Mouse (Mus musculus) kidney, embryonic 16.5 days (tissue): ENCODE measurements at regions not wholly inside any gene's neighbourhood (a gene's known extent, or its start where the extent isn't known, plus 50 kb on each side); places are given as distances from the start of the nearest gene placed in this dataset.
A peak's percentile ranks its signal among the peaks of the same experiment; 100 is the strongest.
"Not testable (repeated sequence)": the region's sequence is repeated elsewhere in the genome, so short reads cannot be mapped to it uniquely, and the experiment has no call there.

Source experiments
- ATAC-seq: fragments of 200-750 bp; cut with Nextera tagmentation; 2 replicates; pipeline ENCODE4 v1.8.0; 2017; ENCODE audit warnings: moderate TSS enrichment; ENCODE audit not compliant: low FRiP score, low TSS enrichment
- H3K27ac ChIP-seq: fragments of 300-500 bp; sonication (generic); 2 replicates; pipeline ENCODE4 v1.5.1; 2014; ENCODE audit warnings: low read length
- H3K27me3 ChIP-seq: fragments of 300-500 bp; sonication (generic); 2 replicates; pipeline ENCODE4 v1.6.1; 2014; ENCODE audit warnings: low read length, control low read depth, mixed read lengths; ENCODE audit not compliant: insufficient read depth
- H3K36me3 ChIP-seq: fragments of 300-500 bp; sonication (generic); 2 replicates; pipeline ENCODE4 v1.6.1; 2014; ENCODE audit warnings: low read length, control low read depth, mixed read lengths; ENCODE audit not compliant: insufficient read depth
- H3K4me1 ChIP-seq: fragments of 300-500 bp; sonication (generic); 2 replicates; pipeline ENCODE4 v1.6.1; 2014; ENCODE audit warnings: low read length, control low read depth, mixed read lengths; ENCODE audit not compliant: insufficient read depth
- H3K4me2 ChIP-seq: fragments of 300-500 bp; sonication (generic); replicated peaks from 2 replicates; pipeline ENCODE4 v1.6.1; 2014; ENCODE audit warnings: low read depth, low read length
- H3K4me3 ChIP-seq: fragments of 300-500 bp; sonication (generic); 2 replicates; pipeline ENCODE4 v1.5.1; 2014; ENCODE audit warnings: mild to moderate bottlenecking, low read length
- H3K9ac ChIP-seq: fragments of 300-500 bp; sonication (generic); replicated peaks from 2 replicates; pipeline ENCODE4 v1.6.1; 2014; ENCODE audit warnings: low read length
- H3K9me3 ChIP-seq: fragments of 300-500 bp; sonication (generic); 2 replicates; pipeline ENCODE4 v1.6.1; 2016; ENCODE audit warnings: low read length, control low read depth
- WGBS: fragments of 180-500 bp; shearing (Covaris S2); extraction: QIAGEN DNeasy Blood & Tissue Kit; methylation state at CpG from one replicate; pipeline ENCODE4 v1.1.7; 2014; 5-methylcytosine and 5-hydroxymethylcytosine counted together

DNA sequence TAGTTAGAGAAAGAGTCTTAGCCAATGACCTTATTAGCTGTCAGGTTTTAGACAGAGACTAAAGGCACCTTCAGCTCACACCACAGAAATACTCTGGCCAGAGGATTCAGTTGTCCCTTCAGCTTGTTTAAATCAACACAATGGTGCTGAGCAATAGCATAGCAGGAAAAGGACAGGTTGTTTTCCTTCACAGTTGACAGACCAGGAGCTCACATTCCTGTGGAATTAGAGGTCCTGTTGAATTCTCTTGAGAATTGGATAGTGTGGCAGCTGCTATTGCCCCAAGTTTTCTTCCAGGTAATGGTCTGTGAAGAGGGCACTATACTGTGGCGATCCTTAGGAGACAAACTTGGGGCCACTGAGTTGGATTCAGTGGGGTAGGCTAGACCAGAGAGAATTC is 57.2 kb upstream of the Pglyrp3 start:
- no peak overlapping the region for H3K27ac ChIP-seq
- H3K4me1 ChIP-seq: no peaks in the 10 kb centered on the region
- H3K9me3 ChIP-seq: 0 out of 2 replicates have a peak, but pooled peaks cover 3% of the 10 kb centered on the region
- no peak overlapping the region for H3K4me2 ChIP-seq
- ATAC-seq: peak; percentile 70
- H3K9ac ChIP-seq: no peak overlapping the region
- no peaks in the 10 kb centered on the region for H3K27me3 ChIP-seq
- H3K4me3 ChIP-seq: no peak overlapping the region
- WGBS: 45% methylated on average over 1 of the region's 1 CpGs
- H3K36me3 ChIP-seq: no peaks in the 10 kb centered on the region

DNA sequence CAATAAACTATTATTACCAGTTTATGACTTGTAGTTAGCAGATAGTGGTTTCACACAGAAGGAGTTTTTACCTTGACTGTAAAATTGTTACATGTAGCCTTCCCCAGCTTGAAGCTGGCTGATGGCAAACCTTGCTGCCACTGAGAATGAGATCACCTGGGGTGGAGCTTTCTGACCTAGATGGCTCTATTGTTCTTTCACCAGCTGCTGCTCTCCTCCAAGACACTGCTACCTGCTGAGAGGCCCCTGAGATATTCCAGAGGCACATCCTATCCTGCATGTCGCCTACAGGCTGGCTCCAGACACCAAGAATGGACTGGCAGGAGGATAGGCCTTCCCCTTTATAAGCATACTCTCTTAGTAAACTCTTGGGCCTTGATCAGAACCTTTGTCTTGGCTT is 55.8 kb upstream of the Pglyrp3 start:
- no peak for ATAC-seq
- H3K4me1 ChIP-seq: no peaks in the 10 kb centered on the region
- 0 out of 2 replicates have a peak, but pooled peaks cover 3% of the 10 kb centered on the region for H3K9me3 ChIP-seq
- H3K27me3 ChIP-seq: no peaks in the 10 kb centered on the region
- 72% methylated on average over 1 of the region's 1 CpGs for WGBS
- H3K4me3 ChIP-seq: no peak overlapping the region
- no peak overlapping the region for H3K4me2 ChIP-seq
- H3K9ac ChIP-seq: no peak overlapping the region
- no peaks in the 10 kb centered on the region for H3K36me3 ChIP-seq
- no peak overlapping the region for H3K27ac ChIP-seq

DNA sequence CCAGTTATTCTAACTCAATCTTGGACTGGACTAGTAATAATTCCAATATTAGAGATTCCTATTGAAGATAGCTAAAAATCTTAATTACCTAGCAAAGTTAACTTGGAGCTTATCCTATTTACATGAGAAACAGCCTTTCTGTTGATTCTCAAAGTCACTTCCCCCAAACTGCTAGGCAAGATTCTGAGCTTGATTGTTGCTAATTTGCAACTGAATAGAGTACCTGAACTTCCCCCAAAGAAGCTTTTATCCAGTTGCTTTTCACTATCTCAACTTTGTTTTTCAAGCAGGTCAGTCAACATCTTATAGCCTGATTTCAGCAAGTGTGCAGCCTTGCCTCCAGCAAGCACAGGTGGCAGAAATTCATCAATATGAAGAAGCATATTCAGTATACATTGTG is 50.5 kb upstream of the Pglyrp3 start:
- H3K4me2 ChIP-seq, H3K9ac ChIP-seq: not testable (repeated sequence)

DNA sequence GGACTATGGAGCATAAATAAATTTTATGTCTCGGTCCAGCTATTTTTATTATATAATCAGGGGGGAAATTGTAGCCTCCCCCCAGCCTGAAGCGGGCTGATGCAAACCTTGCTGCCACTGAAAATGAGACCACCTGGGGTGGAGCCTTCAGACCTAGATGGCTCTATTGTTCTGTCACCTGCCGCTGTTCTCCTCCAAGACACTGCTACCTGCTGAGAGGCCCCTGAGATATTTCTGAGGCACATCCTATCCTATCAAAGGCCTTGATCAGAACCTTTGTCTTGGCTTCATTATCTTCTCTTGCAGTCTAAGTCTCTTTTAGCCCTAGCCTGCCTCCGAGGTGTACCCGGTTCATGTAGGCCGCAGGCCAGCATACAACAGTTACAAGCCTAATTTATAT is 49.8 kb upstream of the Pglyrp3 start:
- H3K9me3 ChIP-seq, H3K4me1 ChIP-seq, ATAC-seq, H3K9ac ChIP-seq, H3K27ac ChIP-seq, H3K27me3 ChIP-seq, H3K36me3 ChIP-seq, H3K4me2 ChIP-seq, H3K4me3 ChIP-seq: not testable (repeated sequence)
- 91% methylated on average over 6 of the region's 6 CpGs for WGBS

More for the DNA sequence above, 50.5 kb upstream of the Pglyrp3 start:
- not testable (repeated sequence) for H3K9me3 ChIP-seq, H3K36me3 ChIP-seq, H3K27me3 ChIP-seq, H3K4me1 ChIP-seq, ATAC-seq, H3K27ac ChIP-seq, H3K4me3 ChIP-seq
